Mouse (Mus musculus) kidney, adult 11 months (tissue): Measurements from ENCODE around the gene Slco6d1.
"Not testable (repeated sequence)": the region's sequence is repeated elsewhere in the genome, so short reads cannot be mapped to it uniquely, and the experiment has no call there.

Experiments
- DNase-seq: peaks from one replicate; pipeline ENCODE4 v3.0.0; 2022

Slco6d1 gene

GRCm38 (mm10) chr1:98420824-98421223 is at the start of gene Slco6d1:
Gene Slco6d1 (plus strand): TSS chr1:98421124.
- DNase-seq, result no peak

- DNase-seq, result no peak
Observed at GRCm38 (mm10) chr1:98392001-98392400, 28.9 kb upstream of the Slco6d1 start.

- DNase-seq, result no peak
Observed at GRCm38 (mm10) chr1:98447929-98448328, 27.0 kb downstream of the Slco6d1 start.

- not testable (repeated sequence) for DNase-seq
Observed at GRCm38 (mm10) chr1:98459224-98459623, 38.3 kb downstream of the Slco6d1 start.

- not testable (repeated sequence) for DNase-seq
Observed at GRCm38 (mm10) chr1:98476381-98476780, 55.5 kb downstream of the Slco6d1 start.

- no peak for DNase-seq
Observed at GRCm38 (mm10) chr1:98479243-98479642, 58.3 kb downstream of the Slco6d1 start.

GRCm38 (mm10) chr1:98505982-98506381 is 85.1 kb downstream of the Slco6d1 start:
- DNase-seq, result no peak

- DNase-seq, result no peak
Observed at GRCm38 (mm10) chr1:98522977-98523376, 102.1 kb downstream of the Slco6d1 start.

GRCm38 (mm10) chr1:98523537-98523936 is 102.6 kb downstream of the Slco6d1 start:
- DNase-seq, result no peak

GRCm38 (mm10) chr1:98528368-98528767 is 107.4 kb downstream of the Slco6d1 start:
- DNase-seq, result not testable (repeated sequence)

- no peak for DNase-seq
Observed at GRCm38 (mm10) chr1:98545372-98545771, 124.4 kb downstream of the Slco6d1 start.

- no peak for DNase-seq
Observed at GRCm38 (mm10) chr1:98554388-98554787, 133.5 kb downstream of the Slco6d1 start.

GRCm38 (mm10) chr1:98565701-98566100 is 144.8 kb downstream of the Slco6d1 start:
- no peak for DNase-seq
